Mouse (Mus musculus) liver, postnatal 0 days (tissue): ENCODE results near the gene Nhlh1.

Experiments used
- CTCF ChIP-seq: sonication (generic); IDR thresholded peaks from 2 replicates; pipeline ENCODE4 v1.5.1; 2016; ENCODE audit warnings: antibody characterized with exemption, low read depth
- EP300 ChIP-seq: IDR thresholded peaks from 2 replicates; pipeline ENCODE4 v1.6.1; 2016; ENCODE audit warnings: antibody characterized with exemption, low read depth, mild to moderate bottlenecking

GRCm38 (mm10) chr1:172061217-172061616 is 3.8 kb upstream of the Nhlh1 start:
- TF ChIP-seq EP300 (no peak), CTCF (no peak)
